Mouse (Mus musculus) kidney, adult 2 months (tissue): Measurements from ENCODE around the gene Ctnna3.

Source experiments
- CTCF ChIP-seq: fragments of 200-500 bp; conservative IDR thresholded peaks from 2 replicates; pipeline ENCODE4 v1.5.1; 2011; ENCODE audit warnings: low read depth, mild to moderate bottlenecking, control low read depth, low read length, moderate library complexity, mixed read lengths; ENCODE audit not compliant: insufficient read depth, insufficient read length
- POLR2A ChIP-seq: fragments of 200-500 bp; IDR thresholded peaks from one replicate; pipeline ENCODE4 v1.6.1; 2011; ENCODE audit warnings: low read depth, low read length, control low read depth

DNA sequence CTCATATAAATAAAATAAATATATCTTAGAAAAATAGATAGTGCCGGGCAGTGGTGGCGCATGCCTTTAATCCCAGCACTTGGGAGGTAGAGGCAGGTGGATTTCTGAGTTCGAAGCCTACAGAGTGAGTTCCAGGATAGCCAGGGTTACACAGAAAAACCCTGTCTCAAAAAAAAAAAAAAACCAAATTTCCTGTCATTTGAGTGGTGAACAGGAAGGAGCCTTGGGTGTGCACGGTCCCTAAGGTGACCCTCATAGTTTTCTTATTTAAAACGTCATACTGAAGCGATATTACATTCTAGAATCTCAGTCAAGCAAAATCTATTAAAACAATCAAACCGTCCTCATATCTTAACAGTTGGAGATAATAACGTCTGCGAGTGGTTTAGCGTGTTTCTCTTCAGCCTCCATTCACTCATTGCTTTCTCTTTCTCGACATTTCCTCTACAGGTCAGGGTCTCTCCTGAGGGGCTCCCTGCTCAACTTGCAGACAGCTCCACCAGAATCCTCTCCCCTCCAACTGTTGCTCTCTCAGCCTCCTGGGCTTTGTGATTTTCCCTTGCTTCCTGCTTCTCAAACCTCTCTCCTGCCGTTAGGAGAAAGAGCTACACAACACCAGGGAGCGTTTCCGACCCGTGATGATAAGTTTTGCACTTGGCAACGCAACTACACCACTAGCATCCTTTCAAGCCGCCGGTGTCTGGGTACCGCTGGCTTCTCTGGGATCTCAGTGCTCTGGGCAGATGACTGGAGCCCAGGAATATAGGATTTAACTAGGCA is 1.5 kb upstream of the Ctnna3 start:
- TF ChIP-seq CTCF (no peak), POLR2A (no peak)
